Mouse (Mus musculus): ENCODE data around the gene Gm49358. TPM values are rescaled to one million over a fixed set of nuclear protein-coding genes. Genes with fewer than 3 reads are reported as not detected.

Gm49358 gene
- total RNA-seq, 2 experiments from 2014 or later = 20.0 to 21.1 TPM

- intact Hi-C loops (cut with DNase I) = loop anchor here (5.0 kb wide), 1 partner anchor 196 kb away; no protein-coding TSS in a partner anchor
These were observed 12.5 kb downstream of the Gm49358 start for GRCm38 (mm10) chr10:86776281-86776680.

GRCm38 (mm10) chr10:86777614-86778319 is 14.0 kb downstream of the Gm49358 start:
- intact Hi-C loops (cut with DNase I) = loop anchor here (2.0 to 5.0 kb wide), 2 partner anchors 73 to 195 kb away; partner anchors contain the start of genes Hsp90b1 and Ttc41
- DNase-seq (ENCODE audit: low spot score in 2 of 2) = no peak

More at GRCm38 (mm10) chr10:86776281-86776680, 12.5 kb downstream of the Gm49358 start:
- no peak for DNase-seq (ENCODE audit: low spot score in 2 of 2)

GRCm38 (mm10) chr10:86778398-86779116 is 14.8 kb downstream of the Gm49358 start, which contains the start of gene Nt5dc3:
TSS of gene Nt5dc3 (plus strand) at chr10:86779005.
- intact Hi-C loops (cut with DNase I) = loop anchor here (2.0 to 5.0 kb wide), 2 partner anchors 74 to 194 kb away; partner anchors contain the start of genes Hsp90b1 and Ttc41
- peak; percentile 91 to 93 for DNase-seq (ENCODE audit: low spot score in 2 of 2)

- no peak for DNase-seq (ENCODE audit: low spot score in 2 of 2)
- intact Hi-C loops (cut with DNase I) = loop anchor here (2.0 to 5.0 kb wide), 2 partner anchors 74 to 193 kb away; partner anchors contain the start of genes Hsp90b1 and Ttc41
These were observed 15.5 kb downstream of the Gm49358 start for GRCm38 (mm10) chr10:86779117-86779755.

GRCm38 (mm10) chr10:86779816-86780500 is 16.2 kb downstream of the Gm49358 start:
- intact Hi-C loops (cut with DNase I) = loop anchor here (2.0 to 5.0 kb wide), 3 partner anchors 52 to 192 kb away; partner anchors contain the start of genes Hsp90b1 and Ttc41
- no peak for DNase-seq (ENCODE audit: low spot score in 2 of 2)

GRCm38 (mm10) chr10:86781641-86782040 is 17.9 kb downstream of the Gm49358 start:
- intact Hi-C loops (cut with DNase I) = loop anchor here (5.0 kb wide), 1 partner anchor 51 kb away; no protein-coding TSS in a partner anchor
- DNase-seq (ENCODE audit: low spot score in 2 of 2) = no peak

GRCm38 (mm10) chr10:86782656-86783055 is 18.9 kb downstream of the Gm49358 start:
- intact Hi-C loops (cut with DNase I) = loop anchor here (5.0 kb wide), 1 partner anchor 50 kb away; no protein-coding TSS in a partner anchor
- DNase-seq (ENCODE audit: low spot score in 2 of 2) = no peak

- intact Hi-C loops (cut with DNase I) = loop anchor here (5.0 kb wide), 1 partner anchor 49 kb away; no protein-coding TSS in a partner anchor
- DNase-seq (ENCODE audit: low spot score in 2 of 2) = no peak
These were observed 19.8 kb downstream of the Gm49358 start for GRCm38 (mm10) chr10:86783561-86783960.

- no peak for DNase-seq (ENCODE audit: low spot score in 2 of 2)
- intact Hi-C loops (cut with DNase I) = loop anchor here (5.0 kb wide), 1 partner anchor 48 kb away; no protein-coding TSS in a partner anchor
These were observed 20.4 kb downstream of the Gm49358 start for GRCm38 (mm10) chr10:86784126-86784675.

- DNase-seq (ENCODE audit: low spot score in 2 of 2) = no peak
- intact Hi-C loops (cut with DNase I) = no loop called here
These were observed 21.6 kb downstream of the Gm49358 start for GRCm38 (mm10) chr10:86785396-86785795.

GRCm38 (mm10) chr10:86786083-86786482 is 22.3 kb downstream of the Gm49358 start:
- intact Hi-C loops (cut with DNase I) = no loop called here
- no peak for DNase-seq (ENCODE audit: low spot score in 2 of 2)

- no peak for DNase-seq (ENCODE audit: low spot score in 2 of 2)
- intact Hi-C loops (cut with DNase I) = no loop called here
These were observed 24.4 kb downstream of the Gm49358 start for GRCm38 (mm10) chr10:86788193-86788592.

- intact Hi-C loops (cut with DNase I) = no loop called here
- no peak for DNase-seq (ENCODE audit: low spot score in 2 of 2)
These were observed 25.4 kb downstream of the Gm49358 start for GRCm38 (mm10) chr10:86789146-86789672.

- intact Hi-C loops (cut with DNase I) = no loop called here
- no peak for DNase-seq (ENCODE audit: low spot score in 2 of 2)
These were observed 27.9 kb downstream of the Gm49358 start for GRCm38 (mm10) chr10:86791507-86792184.

- no peak for DNase-seq (ENCODE audit: low spot score in 2 of 2)
- intact Hi-C loops (cut with DNase I) = no loop called here
These were observed 29.8 kb downstream of the Gm49358 start for GRCm38 (mm10) chr10:86793509-86793951.

GRCm38 (mm10) chr10:86794196-86794595 is 30.4 kb downstream of the Gm49358 start:
- intact Hi-C loops (cut with DNase I) = no loop called here
- DNase-seq (ENCODE audit: low spot score in 2 of 2) = no peak

- intact Hi-C loops (cut with DNase I) = no loop called here
- DNase-seq (ENCODE audit: low spot score in 2 of 2) = no peak
These were observed 31.2 kb downstream of the Gm49358 start for GRCm38 (mm10) chr10:86794794-86795535.

Measured in left cerebral cortex, postnatal 14 days (tissue).